Mouse (Mus musculus): ENCODE measurements around the gene Enox1. TPM values are rescaled to one million over a fixed set of nuclear protein-coding genes. Genes with fewer than 3 reads are reported as not detected.
A peak's percentile ranks its signal among the peaks of the same experiment; 100 is the strongest.

Gene Enox1
- polyA plus RNA-seq, 1 experiment from 2014 or later: 46.2 TPM

- Histone ChIP-seq H3K27ac (no peak overlapping the region), H3K4me2 (no peak overlapping the region), H3K9ac (no peak overlapping the region), H3K27me3 (no peaks in the 10 kb centered on the region), H3K36me3 (no peaks in the 10 kb centered on the region), H3K4me3 (no peak overlapping the region), H3K9me3 (no peaks in the 10 kb centered on the region), H3K4me1 (replicated peaks) (peaks cover 12% of the 10 kb centered on the region)
- 93% methylated on average over 8 of the region's 8 CpGs for WGBS
- ATAC-seq (ENCODE audit: low FRiP score): no peak
These were observed 390.1 kb downstream of the Enox1 start for GRCm38 (mm10) chr14:77546531-77547274.

- ATAC-seq (ENCODE audit: low FRiP score): no peak
- H3K27ac ChIP-seq: no peak overlapping the region
- no peaks in the 10 kb centered on the region for H3K9me3 ChIP-seq
- no peaks in the 10 kb centered on the region for H3K27me3 ChIP-seq
- H3K4me3 ChIP-seq: no peak overlapping the region
- H3K4me1 ChIP-seq (replicated peaks): peaks cover 10% of the 10 kb centered on the region
- 81% methylated on average over 5 of the region's 5 CpGs for WGBS
- H3K36me3 ChIP-seq: no peaks in the 10 kb centered on the region
- no peak overlapping the region for H3K4me2 ChIP-seq
- no peak overlapping the region for H3K9ac ChIP-seq
These were observed 390.8 kb downstream of the Enox1 start for GRCm38 (mm10) chr14:77547351-77547750.

- Histone ChIP-seq H3K9me3 (no peaks in the 10 kb centered on the region), H3K4me1 (replicated peaks) (peaks cover 3% of the 10 kb centered on the region; the same call in 1 of the 2 replicates), H3K4me3 (no peak overlapping the region), H3K9ac (no peak overlapping the region), H3K27me3 (no peaks in the 10 kb centered on the region), H3K4me2 (no peak overlapping the region), H3K27ac (no peak overlapping the region), H3K36me3 (no peaks in the 10 kb centered on the region)
- no peak for ATAC-seq (ENCODE audit: low FRiP score)
- 89% methylated on average over 5 of the region's 5 CpGs for WGBS
These were observed 392.4 kb downstream of the Enox1 start for GRCm38 (mm10) chr14:77548963-77549362.

- ATAC-seq (ENCODE audit: low FRiP score): no peak
- H3K27me3 ChIP-seq: no peaks in the 10 kb centered on the region
- 87% methylated on average over 7 of the region's 7 CpGs for WGBS
These were observed 401.0 kb downstream of the Enox1 start for GRCm38 (mm10) chr14:77557446-77558070.

GRCm38 (mm10) chr14:77558910-77559309 is 402.3 kb downstream of the Enox1 start:
- no peak overlapping the region for H3K9ac ChIP-seq
- H3K4me2 ChIP-seq: no peak overlapping the region
- no peaks in the 10 kb centered on the region for H3K27me3 ChIP-seq
- H3K4me1 ChIP-seq (replicated peaks): peaks cover 4% of the 10 kb centered on the region
- H3K4me3 ChIP-seq: no peak overlapping the region
- H3K9me3 ChIP-seq: no peaks in the 10 kb centered on the region
- H3K36me3 ChIP-seq: no peaks in the 10 kb centered on the region
- no peak for ATAC-seq (ENCODE audit: low FRiP score)
- H3K27ac ChIP-seq: no peak overlapping the region
- WGBS: 98% methylated on average over 3 of the region's 3 CpGs

More at GRCm38 (mm10) chr14:77557446-77558070, 401.0 kb downstream of the Enox1 start:
- Histone ChIP-seq H3K9ac (no peak overlapping the region), H3K27ac (no peak overlapping the region), H3K4me3 (no peak overlapping the region), H3K9me3 (no peaks in the 10 kb centered on the region), H3K36me3 (no peaks in the 10 kb centered on the region), H3K4me1 (replicated peaks) (peaks cover 3% of the 10 kb centered on the region; the same call in 1 of the 2 replicates), H3K4me2 (no peak overlapping the region)

GRCm38 (mm10) chr14:77559792-77560191 is 403.2 kb downstream of the Enox1 start:
- Histone ChIP-seq H3K4me2 (no peak overlapping the region), H3K4me3 (no peak overlapping the region), H3K27me3 (no peaks in the 10 kb centered on the region), H3K36me3 (no peaks in the 10 kb centered on the region), H3K27ac (peak overlapping the region; percentile 25; the same call in 1 of the 2 replicates), H3K4me1 (replicated peaks) (peaks cover 7% of the 10 kb centered on the region), H3K9ac (no peak overlapping the region), H3K9me3 (no peaks in the 10 kb centered on the region)
- ATAC-seq (ENCODE audit: low FRiP score): no peak
- WGBS: 54% methylated on average over 5 of the region's 5 CpGs

GRCm38 (mm10) chr14:77561808-77562583 is 405.4 kb downstream of the Enox1 start:
- Histone ChIP-seq H3K27me3 (no peaks in the 10 kb centered on the region), H3K4me2 (no peak overlapping the region), H3K4me1 (replicated peaks) (peaks cover 7% of the 10 kb centered on the region), H3K9ac (no peak overlapping the region), H3K9me3 (no peaks in the 10 kb centered on the region), H3K36me3 (no peaks in the 10 kb centered on the region), H3K4me3 (no peak overlapping the region), H3K27ac (no peak overlapping the region)
- WGBS: 89% methylated on average over 6 of the region's 6 CpGs
- ATAC-seq (ENCODE audit: low FRiP score): no peak

- Histone ChIP-seq H3K27me3 (no peaks in the 10 kb centered on the region), H3K36me3 (no peaks in the 10 kb centered on the region; the same call in 1 of the 2 replicates), H3K9me3 (no peaks in the 10 kb centered on the region), H3K4me2 (no peak overlapping the region), H3K9ac (no peak overlapping the region), H3K4me1 (replicated peaks) (peaks cover 7% of the 10 kb centered on the region), H3K4me3 (no peak overlapping the region), H3K27ac (no peak overlapping the region)
- ATAC-seq (ENCODE audit: low FRiP score): no peak
- WGBS: 60% methylated on average over 5 of the region's 5 CpGs
These were observed 407.4 kb downstream of the Enox1 start for GRCm38 (mm10) chr14:77563922-77564321.

GRCm38 (mm10) chr14:77567120-77567519 is 410.6 kb downstream of the Enox1 start:
- WGBS: 90% methylated on average over 2 of the region's 2 CpGs
- Histone ChIP-seq H3K36me3 (no peaks in the 10 kb centered on the region; the same call in 1 of the 2 replicates), H3K4me2 (no peak overlapping the region), H3K4me3 (no peak overlapping the region), H3K27me3 (no peaks in the 10 kb centered on the region), H3K4me1 (replicated peaks) (peaks cover 4% of the 10 kb centered on the region), H3K9ac (no peak overlapping the region), H3K9me3 (no peaks in the 10 kb centered on the region), H3K27ac (no peak overlapping the region)
- no peak for ATAC-seq (ENCODE audit: low FRiP score)

GRCm38 (mm10) chr14:77574436-77574835 is 417.9 kb downstream of the Enox1 start:
- Histone ChIP-seq H3K4me2 (no peak overlapping the region), H3K27ac (peak overlapping the region; percentile 52; the same call in 1 of the 2 replicates), H3K9me3 (no peaks in the 10 kb centered on the region), H3K4me1 (replicated peaks) (peaks cover 22% of the 10 kb centered on the region), H3K4me3 (no peak overlapping the region), H3K36me3 (no peaks in the 10 kb centered on the region; the same call in 1 of the 2 replicates), H3K9ac (no peak overlapping the region), H3K27me3 (no peaks in the 10 kb centered on the region)
- ATAC-seq (ENCODE audit: low FRiP score): no peak
- 43% methylated on average over 3 of the region's 3 CpGs for WGBS

GRCm38 (mm10) chr14:77576411-77576810 is 419.8 kb downstream of the Enox1 start:
- no peak overlapping the region for H3K4me2 ChIP-seq
- no peak overlapping the region for H3K27ac ChIP-seq
- H3K4me1 ChIP-seq (replicated peaks): peaks cover 22% of the 10 kb centered on the region
- H3K9me3 ChIP-seq: no peaks in the 10 kb centered on the region
- no peak overlapping the region for H3K4me3 ChIP-seq
- WGBS: 65% methylated on average over 5 of the region's 5 CpGs
- no peaks in the 10 kb centered on the region for H3K27me3 ChIP-seq
- no peak overlapping the region for H3K9ac ChIP-seq
- ATAC-seq (ENCODE audit: low FRiP score): no peak
- no peaks in the 10 kb centered on the region; the same call in 1 of the 2 replicates for H3K36me3 ChIP-seq

All from hindbrain, embryonic 13.5 days (tissue).